Mouse (Mus musculus) gastrocnemius, adult 8-10 months (tissue): ENCODE results near the gene Slc45a2. TPM values are rescaled to one million over a fixed set of nuclear protein-coding genes. Genes with fewer than 3 reads are reported as not detected.

ENCODE experiments used
- DNase-seq, 2 experiments: peaks; one replicate each; pipeline ENCODE4 v3.0.0; 2022; ENCODE audit warnings: low spot score in 2 of 2
- total RNA-seq, 4 experiments: library from RNA; stranded (reverse); gene quantifications; 2 replicates each; pipeline ENCODE4 v1.2.4; 2022

Gene Slc45a2
- total RNA-seq, 4 experiments from 2014 or later, result not detected

GRCm38 (mm10) chr15:11003791-11004190 is 3.3 kb downstream of the Slc45a2 start:
- no peak for DNase-seq

GRCm38 (mm10) chr15:11004646-11005045 is 4.1 kb downstream of the Slc45a2 start:
- no peak for DNase-seq

GRCm38 (mm10) chr15:11008756-11009155 is 8.2 kb downstream of the Slc45a2 start:
- DNase-seq, result no peak

GRCm38 (mm10) chr15:11010976-11011548 is 10.5 kb downstream of the Slc45a2 start:
- no peak for DNase-seq

GRCm38 (mm10) chr15:11014931-11015330 is 14.4 kb downstream of the Slc45a2 start:
- DNase-seq, result no peak

GRCm38 (mm10) chr15:11026801-11027561 is 26.5 kb downstream of the Slc45a2 start:
- no peak for DNase-seq

- no peak for DNase-seq
Observed at GRCm38 (mm10) chr15:11030188-11030587, 29.7 kb downstream of the Slc45a2 start.

GRCm38 (mm10) chr15:11035947-11036474 is 35.5 kb downstream of the Slc45a2 start:
- no peak for DNase-seq

- DNase-seq, result no peak
Observed at GRCm38 (mm10) chr15:11036535-11037375, 36.2 kb downstream of the Slc45a2 start.

- no peak for DNase-seq
Observed at GRCm38 (mm10) chr15:11037376-11037695, 36.8 kb downstream of the Slc45a2 start.

- DNase-seq, result no peak
Observed at GRCm38 (mm10) chr15:11037711-11038110, 37.2 kb downstream of the Slc45a2 start, which contains the start of gene Rxfp3. Rxfp3 (minus strand) TSS chr15:11037991.

GRCm38 (mm10) chr15:11038476-11038875 is 38.0 kb downstream of the Slc45a2 start:
- no peak for DNase-seq

GRCm38 (mm10) chr15:11040067-11040466 is 39.5 kb downstream of the Slc45a2 start:
- DNase-seq, result no peak

GRCm38 (mm10) chr15:11041229-11041628 is 40.7 kb downstream of the Slc45a2 start:
- DNase-seq, result no peak

- no peak for DNase-seq
Observed at GRCm38 (mm10) chr15:11042828-11043227, 42.3 kb downstream of the Slc45a2 start.

GRCm38 (mm10) chr15:11053678-11054439 is 53.3 kb downstream of the Slc45a2 start:
- DNase-seq, result no peak

- no peak for DNase-seq
Observed at GRCm38 (mm10) chr15:11054440-11055080, 54.0 kb downstream of the Slc45a2 start.

- DNase-seq, result no peak
Observed at GRCm38 (mm10) chr15:11062903-11063302, 62.4 kb downstream of the Slc45a2 start.

GRCm38 (mm10) chr15:11064160-11064557 is 63.6 kb downstream of the Slc45a2 start:
- DNase-seq, result no peak

GRCm38 (mm10) chr15:11064558-11065411 is 64.3 kb downstream of the Slc45a2 start, which contains the start of gene Adamts12:
Adamts12 (plus strand) TSS chr15:11064790.
- DNase-seq, result peak; percentile 47 to 64
